Comparison of ENCODE assay signal across 7 mouse cellular contexts in the genomic region with DNA sequence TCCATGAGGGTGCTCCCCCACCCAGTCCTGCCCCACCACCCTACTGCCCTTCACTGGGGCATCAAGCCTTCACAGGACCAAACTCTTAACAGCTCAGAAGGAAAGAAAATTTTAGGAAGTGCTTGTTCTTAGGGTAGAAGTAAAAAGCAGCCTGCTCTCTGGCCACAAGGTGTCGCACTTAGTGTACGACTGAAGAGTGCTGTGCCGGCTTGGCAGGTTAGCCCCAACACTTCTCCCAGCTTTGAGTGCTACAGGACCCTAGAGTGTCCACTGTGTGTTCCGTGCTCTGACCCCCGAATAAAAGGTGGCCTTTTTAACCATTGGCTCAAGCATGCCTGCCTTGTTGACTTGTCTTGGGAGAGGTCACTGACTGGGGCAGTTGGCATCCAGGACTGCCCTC. TPM values are rescaled to one million over a fixed set of nuclear protein-coding genes. Genes with fewer than 3 reads are reported as not detected.
DNase-seq lines count a peak whose midpoint lies in the region; ATAC-seq lines count a peak whose summit lies in the region.

No protein-coding gene starts in this region.

- peaks cover 46% of the 10 kb centered on the region for H3K36me3 ChIP-seq in hindbrain, embryonic 12.5 days

- H3K27me3 ChIP-seq in hindbrain, embryonic 12.5 days, result no peaks in the 10 kb centered on the region

- no peak overlapping the region for H3K4me3 ChIP-seq in hindbrain, embryonic 12.5 days

- peak; percentile 86 for DNase-seq in NIH3T3 (ENCODE audit: low read depth)
- peak; percentile 57 for DNase-seq in cerebellum, adult 11-12 months
- DNase-seq in left cerebral cortex, adult 11 months (ENCODE audit: low spot score), result peak; percentile 45
- DNase-seq in right cerebral cortex, postnatal 25 days, result peak; percentile 52

- no peak overlapping the region for H3K9ac ChIP-seq in hindbrain, embryonic 12.5 days

- no peaks in the 10 kb centered on the region for H3K9me3 ChIP-seq in hindbrain, embryonic 12.5 days (replicated peaks)

- H3K27ac ChIP-seq in hindbrain, embryonic 12.5 days, result no peak overlapping the region

- ATAC-seq in frontal cortex, adult (ENCODE audit: low TSS enrichment), result peak; percentile 62; the same call in 1 of the 2 replicates
- ATAC-seq in hindbrain, embryonic 12.5 days (ENCODE audit: low FRiP score), result peak; percentile 53
- ATAC-seq in megakaryocyte-erythroid progenitor cell, adult 5-6 weeks (replicated peaks; ENCODE audit: low FRiP score, low TSS enrichment, poor library complexity, severe bottlenecking), result peak; percentile 46

- H3K4me1 ChIP-seq in hindbrain, embryonic 12.5 days, result peaks cover 19% of the 10 kb centered on the region

- H3K4me2 ChIP-seq in hindbrain, embryonic 12.5 days (replicated peaks), result no peak overlapping the region

- WGBS in hindbrain, embryonic 12.5 days, result 9% methylated on average over 5 of the region's 5 CpGs

RNA-seq across cellular contexts. Expression of a gene that starts 2.8 kb away (rescaled TPM):
- 17.2 and 25.7 TPM in 2 replicates for polyA plus RNA-seq in hindbrain, embryonic 12.5 days (2016; fragmentation: Nextera tagmentation; extraction: Ambion mirVana)
- 923 and 965 TPM in 2 replicates for total RNA-seq in megakaryocyte-erythroid progenitor cell, adult 5-6 weeks (2014; fragmentation: Nextera tagmentation)
- 161 and 357 TPM in 2 replicates for total RNA-seq in megakaryocyte-erythroid progenitor cell, adult 5-6 weeks (2017)

RNA-seq across cellular contexts. Expression of a gene that starts 15.6 kb away (rescaled TPM):
- 149 and 150 TPM in 2 replicates for polyA plus RNA-seq in hindbrain, embryonic 12.5 days (2016; fragmentation: Nextera tagmentation; extraction: Ambion mirVana)
- total RNA-seq in megakaryocyte-erythroid progenitor cell, adult 5-6 weeks (2014; fragmentation: Nextera tagmentation), result 76.0 and 111 TPM in 2 replicates
- 133 and 145 TPM in 2 replicates for total RNA-seq in megakaryocyte-erythroid progenitor cell, adult 5-6 weeks (2017)

RNA-seq across cellular contexts. Expression of a gene that starts 33.2 kb away (rescaled TPM):
- 19.5 and 20.4 TPM in 2 replicates for polyA plus RNA-seq in hindbrain, embryonic 12.5 days (2016; fragmentation: Nextera tagmentation; extraction: Ambion mirVana)
- 7.6 and 9.4 TPM in 2 replicates for total RNA-seq in megakaryocyte-erythroid progenitor cell, adult 5-6 weeks (2014; fragmentation: Nextera tagmentation)
- total RNA-seq in megakaryocyte-erythroid progenitor cell, adult 5-6 weeks (2017), result 11.0 and 11.7 TPM in 2 replicates

RNA-seq across cellular contexts. Expression of a gene that starts 33.4 kb away (rescaled TPM):
- 129 and 130 TPM in 2 replicates for polyA plus RNA-seq in hindbrain, embryonic 12.5 days (2016; fragmentation: Nextera tagmentation; extraction: Ambion mirVana)
- total RNA-seq in megakaryocyte-erythroid progenitor cell, adult 5-6 weeks (2014; fragmentation: Nextera tagmentation), result 48.2 and 74.4 TPM in 2 replicates
- 137 and 143 TPM in 2 replicates for total RNA-seq in megakaryocyte-erythroid progenitor cell, adult 5-6 weeks (2017)

RNA-seq across cellular contexts. Expression of a gene that starts 54.4 kb away (rescaled TPM):
- polyA plus RNA-seq in hindbrain, embryonic 12.5 days (2016; fragmentation: Nextera tagmentation; extraction: Ambion mirVana), result 0.29 and 0.76 TPM in 2 replicates
- total RNA-seq in megakaryocyte-erythroid progenitor cell, adult 5-6 weeks (2014; fragmentation: Nextera tagmentation), result 2.5 and 6.9 TPM in 2 replicates
- 1.8 and 5.6 TPM in 2 replicates for total RNA-seq in megakaryocyte-erythroid progenitor cell, adult 5-6 weeks (2017)
